Mouse (Mus musculus) neural tube, embryonic 15.5 days (tissue): ENCODE data around the gene Phactr2. TPM values are rescaled to one million over a fixed set of nuclear protein-coding genes. Genes with fewer than 3 reads are reported as not detected.
A peak's percentile ranks its signal among the peaks of the same experiment; 100 is the strongest.
"Not testable (repeated sequence)": the region's sequence is repeated elsewhere in the genome, so short reads cannot be mapped to it uniquely, and the experiment has no call there.

Experiments used
- ATAC-seq: fragments of 200-750 bp; cut with Nextera tagmentation; 2 replicates; pipeline ENCODE4 v1.8.0; 2017; ENCODE audit warnings: mild to moderate bottlenecking, moderate TSS enrichment, moderate library complexity; ENCODE audit not compliant: low FRiP score
- H3K27ac ChIP-seq: fragments of 300-500 bp; sonication (generic); replicated peaks from 2 replicates; pipeline ENCODE4 v1.5.1; 2015; ENCODE audit warnings: mild to moderate bottlenecking, inconsistent platforms
- H3K27me3 ChIP-seq: fragments of 300-500 bp; sonication (generic); replicated peaks from 2 replicates; pipeline ENCODE4 v1.6.1; 2015; ENCODE audit warnings: inconsistent platforms
- H3K36me3 ChIP-seq: fragments of 300-500 bp; sonication (generic); 2 replicates; pipeline ENCODE4 v1.6.1; 2015; ENCODE audit warnings: inconsistent platforms
- H3K4me1 ChIP-seq: fragments of 300-500 bp; sonication (generic); 2 replicates; pipeline ENCODE4 v1.6.1; 2015; ENCODE audit warnings: inconsistent platforms
- H3K4me2 ChIP-seq: fragments of 300-500 bp; sonication (generic); 2 replicates; pipeline ENCODE4 v1.6.1; 2015; ENCODE audit warnings: inconsistent platforms, mild to moderate bottlenecking, moderate library complexity
- H3K4me3 ChIP-seq: fragments of 300-500 bp; sonication (generic); replicated peaks from 2 replicates; pipeline ENCODE4 v1.5.1; 2015; ENCODE audit warnings: mild to moderate bottlenecking, inconsistent platforms
- H3K9ac ChIP-seq: fragments of 300-500 bp; sonication (generic); replicated peaks from 2 replicates; pipeline ENCODE4 v1.6.1; 2015; ENCODE audit warnings: mild to moderate bottlenecking, inconsistent platforms
- H3K9me3 ChIP-seq: fragments of 300-500 bp; sonication (generic); replicated peaks from 2 replicates; pipeline ENCODE4 v1.6.1; 2016; ENCODE audit warnings: inconsistent platforms
- WGBS: fragments of 180-500 bp; shearing (Covaris S2); methylation state at CpG from one replicate; pipeline ENCODE4 v1.1.7; 2015; ENCODE audit warnings: mixed read lengths; 5-methylcytosine and 5-hydroxymethylcytosine counted together
- polyA plus RNA-seq: library from polyadenylated mRNA; unstranded; fragments of >200 nt; fragmentation: Nextera tagmentation; extraction: Ambion mirVana; gene quantifications from 2 replicates; pipeline ENCODE4 v1.2.1, GENCODE M21; 2015

The Phactr2 gene
- polyA plus RNA-seq, 1 experiment from 2014 or later, result 8.1 TPM

GRCm38 (mm10) chr10:13479341-13479740 lies 5.1 kb upstream of the Phactr2 start:
- Histone ChIP-seq H3K27me3 (peaks cover 23% of the 10 kb centered on the region), H3K4me3 (no peak overlapping the region), H3K36me3 (no peaks in the 10 kb centered on the region), H3K9ac (no peak overlapping the region), H3K9me3 (no peaks in the 10 kb centered on the region), H3K4me2 (no peak overlapping the region), H3K4me1 (peaks cover 8% of the 10 kb centered on the region; the same call in 1 of the 2 replicates), H3K27ac (no peak overlapping the region)
- ATAC-seq, result no peak
- 85% methylated on average over 6 of the region's 6 CpGs for WGBS

- peak overlapping the region; percentile 99 for H3K4me2 ChIP-seq
- H3K9ac ChIP-seq, result no peak overlapping the region
- ATAC-seq, result no peak
- no peaks in the 10 kb centered on the region for H3K36me3 ChIP-seq
- 31% methylated on average over 7 of the region's 7 CpGs for WGBS
- H3K27ac ChIP-seq, result no peak overlapping the region
- 0 out of 2 replicates have a peak overlapping the region, but pooled peaks have one; percentile 71 for H3K4me3 ChIP-seq
- H3K4me1 ChIP-seq, result peaks cover 15% of the 10 kb centered on the region
- no peaks in the 10 kb centered on the region for H3K9me3 ChIP-seq
- H3K27me3 ChIP-seq, result peaks cover 41% of the 10 kb centered on the region
Measured at GRCm38 (mm10) chr10:13475121-13475520, 909 bp upstream of the Phactr2 start.

GRCm38 (mm10) chr10:13474568-13474955 lies 350 bp upstream of the Phactr2 start:
- peak; percentile 53 for ATAC-seq
- H3K4me1 ChIP-seq, result peaks cover 15% of the 10 kb centered on the region

GRCm38 (mm10) chr10:13473287-13473832 lies 852 bp downstream of the Phactr2 start:
- H3K9ac ChIP-seq, result peak overlapping the region; percentile 66
- H3K9me3 ChIP-seq, result no peaks in the 10 kb centered on the region
- H3K4me3 ChIP-seq, result peak overlapping the region; percentile 71
- ATAC-seq, result peak; percentile 1; the same call in 1 of the 2 replicates
- H3K4me1 ChIP-seq, result peaks cover 15% of the 10 kb centered on the region
- peaks cover 41% of the 10 kb centered on the region for H3K27me3 ChIP-seq
- no peak overlapping the region for H3K27ac ChIP-seq
- H3K4me2 ChIP-seq, result peak overlapping the region; percentile 99
- 15% methylated on average over 17 of the region's 17 CpGs for WGBS
- H3K36me3 ChIP-seq, result no peaks in the 10 kb centered on the region

More at GRCm38 (mm10) chr10:13474568-13474955, 350 bp upstream of the Phactr2 start:
- Histone ChIP-seq H3K9ac (peak overlapping the region; percentile 66), H3K4me3 (peak overlapping the region; percentile 71), H3K27ac (no peak overlapping the region), H3K27me3 (peaks cover 41% of the 10 kb centered on the region), H3K9me3 (no peaks in the 10 kb centered on the region), H3K4me2 (peak overlapping the region; percentile 99), H3K36me3 (no peaks in the 10 kb centered on the region)
- WGBS, result 5% methylated on average over 10 of the region's 10 CpGs

- Histone ChIP-seq H3K4me2 (no peak overlapping the region), H3K27me3 (peaks cover 27% of the 10 kb centered on the region), H3K9me3 (no peaks in the 10 kb centered on the region), H3K27ac (no peak overlapping the region), H3K4me1 (peaks cover 15% of the 10 kb centered on the region), H3K4me3 (no peak overlapping the region), H3K9ac (no peak overlapping the region), H3K36me3 (no peaks in the 10 kb centered on the region)
- 87% methylated on average over 3 of the region's 3 CpGs for WGBS
- ATAC-seq, result no peak
Measured at GRCm38 (mm10) chr10:13470236-13470635, 4.0 kb downstream of the Phactr2 start.

GRCm38 (mm10) chr10:13468025-13468529 lies 6.1 kb downstream of the Phactr2 start:
- 81% methylated on average over 6 of the region's 6 CpGs for WGBS
- H3K27ac ChIP-seq, ATAC-seq, H3K4me3 ChIP-seq, H3K4me2 ChIP-seq, H3K4me1 ChIP-seq, H3K9ac ChIP-seq, H3K9me3 ChIP-seq, H3K36me3 ChIP-seq: not testable (repeated sequence)
- peaks cover 12% of the 10 kb centered on the region; the same call in 1 of the 2 replicates for H3K27me3 ChIP-seq

GRCm38 (mm10) chr10:13466925-13467324 lies 7.3 kb downstream of the Phactr2 start:
- Histone ChIP-seq H3K36me3 (no peaks in the 10 kb centered on the region), H3K27ac (no peak overlapping the region), H3K9me3 (no peaks in the 10 kb centered on the region), H3K9ac (no peak overlapping the region), H3K4me1 (no peaks in the 10 kb centered on the region), H3K4me2 (no peak overlapping the region), H3K4me3 (no peak overlapping the region), H3K27me3 (peaks cover 2% of the 10 kb centered on the region; the same call in 1 of the 2 replicates)
- ATAC-seq, result no peak
- 72% methylated on average over 5 of the region's 5 CpGs for WGBS

- not testable (repeated sequence) for ATAC-seq, H3K4me2 ChIP-seq, H3K4me1 ChIP-seq, H3K9ac ChIP-seq, H3K27ac ChIP-seq, H3K9me3 ChIP-seq, H3K4me3 ChIP-seq, H3K36me3 ChIP-seq, H3K27me3 ChIP-seq
- 84% methylated on average over 3 of the region's 3 CpGs for WGBS
Measured at GRCm38 (mm10) chr10:13464295-13464694, 9.9 kb downstream of the Phactr2 start.

- WGBS, result 81% methylated on average over 13 of the region's 13 CpGs
- no peaks in the 10 kb centered on the region for H3K9me3 ChIP-seq
- no peaks in the 10 kb centered on the region for H3K36me3 ChIP-seq
- H3K4me3 ChIP-seq, result no peak overlapping the region
- H3K4me1 ChIP-seq, result no peaks in the 10 kb centered on the region
- no peak overlapping the region for H3K4me2 ChIP-seq
- no peak overlapping the region for H3K9ac ChIP-seq
- no peak overlapping the region for H3K27ac ChIP-seq
- H3K27me3 ChIP-seq, result no peaks in the 10 kb centered on the region
- no peak for ATAC-seq
Measured at GRCm38 (mm10) chr10:13453200-13453990, 20.8 kb downstream of the Phactr2 start.

- H3K9ac ChIP-seq, result no peak overlapping the region
- no peak overlapping the region for H3K27ac ChIP-seq
- ATAC-seq, result no peak
- no peak overlapping the region for H3K4me2 ChIP-seq
- H3K4me3 ChIP-seq, result no peak overlapping the region
- H3K4me1 ChIP-seq, result peaks cover 4% of the 10 kb centered on the region; the same call in 1 of the 2 replicates
- WGBS, result 85% methylated on average over 6 of the region's 6 CpGs
- H3K27me3 ChIP-seq, result no peaks in the 10 kb centered on the region
- H3K36me3 ChIP-seq, result no peaks in the 10 kb centered on the region
- H3K9me3 ChIP-seq, result no peaks in the 10 kb centered on the region
Measured at GRCm38 (mm10) chr10:13451640-13452039, 22.6 kb downstream of the Phactr2 start.

- Histone ChIP-seq H3K27ac (no peak overlapping the region), H3K4me2 (no peak overlapping the region), H3K4me3 (no peak overlapping the region), H3K4me1 (peaks cover 5% of the 10 kb centered on the region; the same call in 1 of the 2 replicates), H3K27me3 (no peaks in the 10 kb centered on the region), H3K36me3 (no peaks in the 10 kb centered on the region), H3K9ac (no peak overlapping the region), H3K9me3 (no peaks in the 10 kb centered on the region)
- ATAC-seq, result no peak
- WGBS, result 63% methylated on average over 7 of the region's 7 CpGs
Measured at GRCm38 (mm10) chr10:13448283-13449045, 25.7 kb downstream of the Phactr2 start.
